Comparison of ENCODE assay signal across 8 mouse cellular contexts in genomic region chr4:126104261-126105075, GRCm38 (mm10). TPM values are rescaled to one million over a fixed set of nuclear protein-coding genes. Genes with fewer than 3 reads are reported as not detected.
DNase-seq lines count a peak whose midpoint lies in the region; ATAC-seq and TF ChIP-seq lines count a peak whose summit lies in the region.

No protein-coding gene starts in this region.

- H3K9me3 ChIP-seq in forebrain, embryonic 16.5 days (ENCODE audit: control insufficient read depth, low read length) = no peaks in the 10 kb centered on the region
- H3K9me3 ChIP-seq in kidney, embryonic 14.5 days (ENCODE audit: control insufficient read depth, low read length) = no peaks in the 10 kb centered on the region

- ATAC-seq in forebrain, embryonic 16.5 days = peak; percentile 19; the same call in 1 of the 2 replicates
- ATAC-seq in kidney, embryonic 14.5 days (ENCODE audit: low FRiP score, low TSS enrichment) = no peak; the same call in 1 of the 2 replicates

- H3K27me3 ChIP-seq in forebrain, embryonic 16.5 days (replicated peaks; ENCODE audit: control insufficient read depth, insufficient read depth, low read length) = no peaks in the 10 kb centered on the region
- H3K27me3 ChIP-seq in kidney, embryonic 14.5 days (ENCODE audit: control insufficient read depth, insufficient read depth, low read length) = no peaks in the 10 kb centered on the region

- TF ChIP-seq CTCF in lung, adult 2 months (IDR thresholded peaks at IDR 0.05; ENCODE audit: insufficient read depth, low read length) = no peak

- DNase-seq in thymus, adult 18-20 months = peak; percentile 22 to 39
- DNase-seq in thymus, postnatal 4 days = no peak
- peak; percentile 29 for DNase-seq in c-Kit-negative CD71-positive TER-119-positive erythroid progenitor cells, embryonic 14.5 days (ENCODE audit: low read depth, low spot score)
- DNase-seq in lung, adult 2 months = peak; percentile 62
- peak; percentile 48 for DNase-seq in right cerebral cortex, postnatal 4 days
- no peak for DNase-seq in adipocyte (ENCODE audit: low spot score)

- peak overlapping the region; percentile 86 for H3K9ac ChIP-seq in forebrain, embryonic 16.5 days (replicated peaks; ENCODE audit: low read depth, low read length)
- H3K9ac ChIP-seq in kidney, embryonic 14.5 days (ENCODE audit: low read depth, low read length) = peak overlapping the region; percentile 89

- peak overlapping the region; percentile 78 for H3K4me3 ChIP-seq in forebrain, embryonic 16.5 days (replicated peaks; ENCODE audit: low read length)
- H3K4me3 ChIP-seq in kidney, embryonic 14.5 days (ENCODE audit: low read length) = peak overlapping the region; percentile 94
- peak overlapping the region; percentile 68 for H3K4me3 ChIP-seq in lung, adult 2 months (replicated peaks; ENCODE audit: extremely low read depth, low read depth, low read length)

- no peaks in the 10 kb centered on the region for H3K36me3 ChIP-seq in forebrain, embryonic 16.5 days (ENCODE audit: control insufficient read depth, insufficient read depth)
- H3K36me3 ChIP-seq in kidney, embryonic 14.5 days (ENCODE audit: control insufficient read depth, insufficient read depth, low read length) = no peaks in the 10 kb centered on the region

- H3K4me2 ChIP-seq in forebrain, embryonic 16.5 days (ENCODE audit: low read length) = peak overlapping the region; percentile 94
- peak overlapping the region; percentile 74 for H3K4me2 ChIP-seq in kidney, embryonic 14.5 days (replicated peaks; ENCODE audit: low read depth, low read length)

- 3% methylated on average over 34 of the region's 34 CpGs for WGBS in forebrain, embryonic 16.5 days
- 2% methylated on average over 34 of the region's 34 CpGs for WGBS in kidney, embryonic 14.5 days
- WGBS in lung, adult 2 months = under 1% methylated on average over 34 of the region's 34 CpGs

- H3K4me1 ChIP-seq in forebrain, embryonic 16.5 days (replicated peaks; ENCODE audit: control insufficient read depth, insufficient read depth, low read length) = peaks cover 44% of the 10 kb centered on the region
- peaks cover 27% of the 10 kb centered on the region for H3K4me1 ChIP-seq in kidney, embryonic 14.5 days (ENCODE audit: control insufficient read depth, insufficient read depth, low read length)
- peaks cover 15% of the 10 kb centered on the region for H3K4me1 ChIP-seq in lung, adult 2 months (ENCODE audit: control insufficient read depth, insufficient read depth, low read length)

- TF ChIP-seq POLR2A in lung, adult 2 months (IDR thresholded peaks at IDR 0.05; ENCODE audit: borderline replicate concordance, extremely low read depth, low read depth, low read length) = no peak; the same call in 1 of the 2 replicates

- H3K27ac ChIP-seq in forebrain, embryonic 16.5 days (ENCODE audit: low read length) = peak overlapping the region; percentile 56
- 0 out of 2 replicates have a peak overlapping the region, but pooled peaks have one; percentile 51 for H3K27ac ChIP-seq in kidney, embryonic 14.5 days (ENCODE audit: low read depth, low read length)

RNA-seq across cellular contexts. Expression of gene Stk40, which starts 0.7 kb away (rescaled TPM):
- polyA plus RNA-seq in forebrain, embryonic 16.5 days (2015; fragmentation: Nextera tagmentation; extraction: Ambion mirVana) = 33.5 and 34.7 TPM in 2 replicates
- polyA plus RNA-seq in kidney, embryonic 14.5 days (2014; fragmentation: Nextera tagmentation; extraction: Ambion mirVana) = 19.1 and 24.9 TPM in 2 replicates
- polyA plus RNA-seq in lung, adult 2 months (2012; rRNA removed) = 38.0 and 41.1 TPM in 2 replicates

RNA-seq across cellular contexts. Expression of gene Lsm10, which starts 8.0 kb away (rescaled TPM):
- polyA plus RNA-seq in forebrain, embryonic 16.5 days (2015; fragmentation: Nextera tagmentation; extraction: Ambion mirVana) = 60.2 and 60.6 TPM in 2 replicates
- polyA plus RNA-seq in kidney, embryonic 14.5 days (2014; fragmentation: Nextera tagmentation; extraction: Ambion mirVana) = 47.3 and 52.4 TPM in 2 replicates
- polyA plus RNA-seq in lung, adult 2 months (2012; rRNA removed) = 30.2 and 34.8 TPM in 2 replicates

RNA-seq across cellular contexts. Expression of gene Eva1b, which starts 43.1 kb away (rescaled TPM):
- polyA plus RNA-seq in forebrain, embryonic 16.5 days (2015; fragmentation: Nextera tagmentation; extraction: Ambion mirVana) = 10.1 and 10.2 TPM in 2 replicates
- 96.1 and 124 TPM in 2 replicates for polyA plus RNA-seq in kidney, embryonic 14.5 days (2014; fragmentation: Nextera tagmentation; extraction: Ambion mirVana)
- 221 and 295 TPM in 2 replicates for polyA plus RNA-seq in lung, adult 2 months (2012; rRNA removed)

RNA-seq across cellular contexts. Expression of gene Oscp1, which starts 46.1 kb away (rescaled TPM):
- 30.4 and 33.4 TPM in 2 replicates for polyA plus RNA-seq in forebrain, embryonic 16.5 days (2015; fragmentation: Nextera tagmentation; extraction: Ambion mirVana)
- 17.7 and 19.6 TPM in 2 replicates for polyA plus RNA-seq in kidney, embryonic 14.5 days (2014; fragmentation: Nextera tagmentation; extraction: Ambion mirVana)
- 2.8 and 4.5 TPM in 2 replicates for polyA plus RNA-seq in lung, adult 2 months (2012; rRNA removed)

RNA-seq across cellular contexts. Expression of gene Mrps15, which starts 57.7 kb away (rescaled TPM):
- polyA plus RNA-seq in forebrain, embryonic 16.5 days (2015; fragmentation: Nextera tagmentation; extraction: Ambion mirVana) = 103 and 115 TPM in 2 replicates
- polyA plus RNA-seq in kidney, embryonic 14.5 days (2014; fragmentation: Nextera tagmentation; extraction: Ambion mirVana) = 154 and 177 TPM in 2 replicates
- 48.6 and 49.8 TPM in 2 replicates for polyA plus RNA-seq in lung, adult 2 months (2012; rRNA removed)

Comparison
In these comparisons a context has a peak if more than half of its experiments do, and no peak if none do; other contexts are left out.
1. DNase-seq: peak in thymus, adult 18-20 months (2 of 2), c-Kit-negative CD71-positive TER-119-positive erythroid progenitor cells, embryonic 14.5 days (single experiment), lung, adult 2 months (single experiment) and right cerebral cortex, postnatal 4 days (single experiment); none in thymus, postnatal 4 days (single experiment) and adipocyte (single experiment).
2. Peak in every context shown above with its lines, with median percentiles within 50 percentile points of each other: H3K4me3 ChIP-seq.